Mouse (Mus musculus) midbrain, embryonic 16.5 days (tissue): ENCODE results near the gene Vrk1. TPM values are rescaled to one million over a fixed set of nuclear protein-coding genes. Genes with fewer than 3 reads are reported as not detected.

Source experiments
- ATAC-seq: fragments of 200-750 bp; cut with Nextera tagmentation; 2 replicates; pipeline ENCODE4 v1.8.0; 2017; ENCODE audit warnings: moderate TSS enrichment
- H3K27ac ChIP-seq: fragments of 300-500 bp; sonication (generic); 2 replicates; pipeline ENCODE4 v1.5.1; 2014; ENCODE audit warnings: mild to moderate bottlenecking, low read length, mixed read lengths
- H3K27me3 ChIP-seq: fragments of 300-500 bp; sonication (generic); 2 replicates; pipeline ENCODE4 v1.6.1; 2014; ENCODE audit warnings: low read depth, low read length, mixed read lengths; ENCODE audit not compliant: control insufficient read depth, insufficient read depth
- H3K36me3 ChIP-seq: fragments of 300-500 bp; sonication (generic); 2 replicates; pipeline ENCODE4 v1.6.1; 2014; ENCODE audit warnings: mild to moderate bottlenecking, low read length, moderate library complexity, mixed read lengths; ENCODE audit not compliant: control insufficient read depth, insufficient read depth
- H3K4me1 ChIP-seq: fragments of 300-500 bp; sonication (generic); 2 replicates; pipeline ENCODE4 v1.6.1; 2014; ENCODE audit warnings: mild to moderate bottlenecking, low read length, mixed read lengths; ENCODE audit not compliant: control insufficient read depth, insufficient read depth
- H3K4me2 ChIP-seq: fragments of 300-500 bp; sonication (generic); 2 replicates; pipeline ENCODE4 v1.6.1; 2014; ENCODE audit warnings: mild to moderate bottlenecking, low read length, mixed read lengths
- H3K4me3 ChIP-seq: fragments of 300-500 bp; sonication (generic); 2 replicates; pipeline ENCODE4 v1.5.1; 2014; ENCODE audit warnings: low read depth, mild to moderate bottlenecking, low read length, moderate library complexity, mixed read lengths
- H3K9ac ChIP-seq: fragments of 300-500 bp; sonication (generic); 2 replicates; pipeline ENCODE4 v1.6.1; 2014; ENCODE audit warnings: low read depth, low read length, mixed read lengths
- H3K9me3 ChIP-seq: fragments of 300-500 bp; sonication (generic); replicated peaks from 2 replicates; pipeline ENCODE4 v1.6.1; 2014; ENCODE audit warnings: mild to moderate bottlenecking, low read length, mixed read lengths; ENCODE audit not compliant: control insufficient read depth, poor library complexity, severe bottlenecking
- WGBS: fragments of 180-500 bp; shearing (Covaris S2); extraction: QIAGEN DNeasy Blood & Tissue Kit; methylation state at CpG from one replicate; pipeline ENCODE4 v1.1.7; 2014; 5-methylcytosine and 5-hydroxymethylcytosine counted together
- polyA plus RNA-seq: library from polyadenylated mRNA; unstranded; fragments of >200 nt; fragmentation: Nextera tagmentation; extraction: Ambion mirVana; gene quantifications from 2 replicates; pipeline ENCODE4 v1.2.1, GENCODE M21; 2015

Vrk1 gene
- polyA plus RNA-seq, 1 experiment from 2014 or later, result 30.1 TPM

- Histone ChIP-seq H3K27ac (no peak overlapping the region), H3K4me1 (peaks cover 23% of the 10 kb centered on the region), H3K4me3 (no peak overlapping the region), H3K36me3 (no peaks in the 10 kb centered on the region), H3K9ac (no peak overlapping the region), H3K27me3 (no peaks in the 10 kb centered on the region), H3K9me3 (no peaks in the 10 kb centered on the region), H3K4me2 (no peak overlapping the region)
- ATAC-seq, result 0 out of 2 replicates have a peak, but pooled peaks have one; percentile 12
- WGBS, result 30% methylated on average over 11 of the region's 11 CpGs
Observed at GRCm38 (mm10) chr12:106082958-106083381, 72.9 kb downstream of the Vrk1 start.

DNA sequence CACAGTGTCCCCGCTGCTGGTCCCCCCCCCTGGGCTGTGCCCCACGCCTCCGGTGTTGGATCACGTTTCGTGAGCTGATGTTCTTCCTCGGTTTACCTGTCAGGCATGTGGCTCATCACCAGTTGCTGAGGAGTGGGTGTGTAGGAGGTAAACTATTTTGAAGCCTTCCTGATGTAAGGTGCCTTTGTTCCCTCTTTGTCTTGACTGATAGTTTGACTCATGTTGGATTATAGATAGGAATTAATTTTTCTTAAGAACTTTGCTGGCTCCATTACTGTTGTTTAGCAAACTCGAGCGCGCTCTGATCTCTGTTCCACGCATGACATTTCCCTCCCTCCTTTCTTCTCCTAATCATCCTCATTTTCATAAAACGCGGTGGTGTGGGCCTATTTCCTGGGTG, 74.1 kb downstream of the Vrk1 start:
- Histone ChIP-seq H3K36me3 (no peaks in the 10 kb centered on the region), H3K27me3 (no peaks in the 10 kb centered on the region), H3K4me2 (no peak overlapping the region), H3K9ac (no peak overlapping the region), H3K4me3 (no peak overlapping the region), H3K9me3 (no peaks in the 10 kb centered on the region), H3K4me1 (peaks cover 23% of the 10 kb centered on the region), H3K27ac (no peak overlapping the region)
- no peak for ATAC-seq
- WGBS, result 91% methylated on average over 12 of the region's 12 CpGs

GRCm38 (mm10) chr12:106094827-106095226, 84.8 kb downstream of the Vrk1 start:
- no peak overlapping the region for H3K4me2 ChIP-seq

GRCm38 (mm10) chr12:106102003-106102402, 92.0 kb downstream of the Vrk1 start:
- 96% methylated on average over 6 of the region's 6 CpGs for WGBS
- H3K4me2 ChIP-seq, result no peak overlapping the region
- ATAC-seq, result no peak
- H3K27ac ChIP-seq, result no peak overlapping the region
- no peaks in the 10 kb centered on the region; the same call in 1 of the 2 replicates for H3K4me1 ChIP-seq
- H3K9me3 ChIP-seq, result no peaks in the 10 kb centered on the region
- H3K27me3 ChIP-seq, result no peaks in the 10 kb centered on the region
- no peaks in the 10 kb centered on the region for H3K36me3 ChIP-seq
- H3K9ac ChIP-seq, result no peak overlapping the region
- H3K4me3 ChIP-seq, result no peak overlapping the region

More at GRCm38 (mm10) chr12:106094827-106095226, 84.8 kb downstream of the Vrk1 start:
- H3K27me3 ChIP-seq, result no peaks in the 10 kb centered on the region
- no peak overlapping the region for H3K27ac ChIP-seq
- no peaks in the 10 kb centered on the region for H3K4me1 ChIP-seq
- no peak for ATAC-seq
- H3K36me3 ChIP-seq, result no peaks in the 10 kb centered on the region
- WGBS, result 94% methylated on average over 9 of the region's 9 CpGs
- no peak overlapping the region for H3K4me3 ChIP-seq
- H3K9me3 ChIP-seq, result no peaks in the 10 kb centered on the region
- no peak overlapping the region for H3K9ac ChIP-seq

DNA sequence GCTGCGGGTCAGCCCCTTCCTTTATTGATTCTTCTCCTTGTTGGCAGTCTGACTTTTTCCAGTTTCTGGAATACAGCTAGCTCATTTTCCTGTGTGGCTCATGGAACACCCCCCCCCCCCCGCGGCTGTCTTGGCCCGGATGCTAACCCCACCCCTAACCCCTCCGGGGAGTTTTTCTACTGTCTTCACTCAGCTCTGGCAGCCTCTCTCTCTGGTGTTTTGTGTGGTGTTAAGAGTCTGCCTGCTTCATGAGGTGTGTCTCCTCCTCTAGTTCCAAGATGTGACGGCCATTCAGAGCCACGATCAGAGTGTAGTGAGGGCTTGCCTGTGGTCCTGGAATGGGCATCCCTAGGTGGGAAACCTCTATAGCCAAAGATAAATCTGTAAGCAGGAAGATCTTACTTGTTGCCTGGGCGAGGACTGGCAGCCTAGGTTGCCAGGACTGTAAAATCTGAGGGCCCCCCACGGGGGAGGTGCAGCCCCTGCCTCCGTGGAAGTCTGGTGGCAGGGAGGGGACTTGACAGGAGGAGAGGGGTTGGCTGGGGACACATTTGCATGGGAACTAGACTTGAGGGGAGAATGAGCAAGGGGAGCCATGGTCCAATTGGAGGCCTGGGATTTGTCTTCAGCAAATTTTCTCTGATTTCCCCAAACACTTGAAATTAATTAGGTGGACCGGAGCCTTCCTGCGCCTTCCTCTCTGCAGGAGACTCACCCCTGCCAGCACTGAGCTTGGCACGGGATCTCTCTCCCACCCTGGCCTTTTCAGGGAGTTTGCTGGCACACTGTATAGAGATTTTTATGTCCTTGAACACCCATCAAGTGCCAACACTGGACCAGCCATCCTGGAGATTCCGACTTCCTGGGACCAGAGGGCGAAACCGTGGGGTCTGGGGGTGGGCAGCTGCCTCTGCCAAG, 93.0 kb downstream of the Vrk1 start:
- no peak overlapping the region for H3K4me2 ChIP-seq

GRCm38 (mm10) chr12:106107272-106107671, 97.2 kb downstream of the Vrk1 start:
- Histone ChIP-seq H3K9ac (no peak overlapping the region), H3K4me2 (no peak overlapping the region), H3K4me3 (no peak overlapping the region), H3K27ac (no peak overlapping the region), H3K9me3 (no peaks in the 10 kb centered on the region), H3K36me3 (no peaks in the 10 kb centered on the region), H3K27me3 (no peaks in the 10 kb centered on the region), H3K4me1 (no peaks in the 10 kb centered on the region; the same call in 1 of the 2 replicates)
- 71% methylated on average over 14 of the region's 14 CpGs for WGBS
- no peak for ATAC-seq

More for the DNA sequence above, 93.0 kb downstream of the Vrk1 start:
- Histone ChIP-seq H3K36me3 (no peaks in the 10 kb centered on the region), H3K27ac (no peak overlapping the region), H3K9ac (no peak overlapping the region), H3K27me3 (no peaks in the 10 kb centered on the region), H3K4me1 (no peaks in the 10 kb centered on the region; the same call in 1 of the 2 replicates), H3K9me3 (no peaks in the 10 kb centered on the region), H3K4me3 (no peak overlapping the region)
- ATAC-seq, result peak; percentile 37; the same call in 1 of the 2 replicates
- 53% methylated on average over 16 of the region's 16 CpGs for WGBS

- no peaks in the 10 kb centered on the region for H3K36me3 ChIP-seq
- no peak for ATAC-seq
- no peaks in the 10 kb centered on the region for H3K27me3 ChIP-seq
- H3K4me3 ChIP-seq, result no peak overlapping the region
- WGBS, result 44% methylated on average over 6 of the region's 6 CpGs
- no peak overlapping the region for H3K9ac ChIP-seq
- no peak overlapping the region for H3K4me2 ChIP-seq
- peaks cover 6% of the 10 kb centered on the region; the same call in 1 of the 2 replicates for H3K4me1 ChIP-seq
- H3K9me3 ChIP-seq, result no peaks in the 10 kb centered on the region
- no peak overlapping the region for H3K27ac ChIP-seq
Observed at GRCm38 (mm10) chr12:106115070-106115891, 105.3 kb downstream of the Vrk1 start.

GRCm38 (mm10) chr12:106115892-106116206, 105.8 kb downstream of the Vrk1 start:
- H3K4me2 ChIP-seq, result no peak overlapping the region
- H3K9me3 ChIP-seq, result no peaks in the 10 kb centered on the region
- WGBS, result 71% methylated on average over 5 of the region's 5 CpGs
- H3K9ac ChIP-seq, result no peak overlapping the region
- H3K4me3 ChIP-seq, result no peak overlapping the region
- peaks cover 6% of the 10 kb centered on the region; the same call in 1 of the 2 replicates for H3K4me1 ChIP-seq
- ATAC-seq, result no peak
- no peaks in the 10 kb centered on the region for H3K27me3 ChIP-seq
- no peaks in the 10 kb centered on the region for H3K36me3 ChIP-seq
- H3K27ac ChIP-seq, result no peak overlapping the region
